Mouse (Mus musculus) embryonic facial prominence, embryonic 11.5 days (tissue): ENCODE measurements around the gene Tm9sf3. TPM values are rescaled to one million over a fixed set of nuclear protein-coding genes. Genes with fewer than 3 reads are reported as not detected.
A peak's percentile ranks its signal among the peaks of the same experiment; 100 is the strongest.
"Not testable (repeated sequence)": the region's sequence is repeated elsewhere in the genome, so short reads cannot be mapped to it uniquely, and the experiment has no call there.

Experiments used
- ATAC-seq: fragments of 200-750 bp; cut with Nextera tagmentation; replicated peaks from 2 replicates; pipeline ENCODE4 v1.8.0; 2017; ENCODE audit warnings: low read depth; ENCODE audit not compliant: insufficient number of reproducible peaks, low FRiP score, low TSS enrichment
- DNase-seq: peaks from one replicate; pipeline ENCODE4 v3.0.0-alpha.2; 2015; ENCODE audit warnings: low spot score
- H3K27ac ChIP-seq: fragments of 300-500 bp; sonication (generic); replicated peaks from 2 replicates; pipeline ENCODE4 v1.5.1; 2014; ENCODE audit warnings: mild to moderate bottlenecking, low read depth, low read length, control low read depth
- H3K27me3 ChIP-seq: fragments of 300-500 bp; sonication (generic); 2 replicates; pipeline ENCODE4 v1.6.1; 2014; ENCODE audit warnings: mild to moderate bottlenecking, low read length, moderate library complexity, mixed read lengths; ENCODE audit not compliant: control insufficient read depth, insufficient read depth
- H3K36me3 ChIP-seq: fragments of 300-500 bp; sonication (generic); replicated peaks from 2 replicates; pipeline ENCODE4 v1.6.1; 2014; ENCODE audit warnings: low read depth, mild to moderate bottlenecking, low read length, moderate library complexity, mixed read lengths; ENCODE audit not compliant: control insufficient read depth, insufficient read depth
- H3K4me1 ChIP-seq: fragments of 300-500 bp; sonication (generic); 2 replicates; pipeline ENCODE4 v1.6.1; 2014; ENCODE audit warnings: low read length, mixed read lengths; ENCODE audit not compliant: control insufficient read depth, insufficient read depth
- H3K4me2 ChIP-seq: fragments of 300-500 bp; sonication (generic); 2 replicates; pipeline ENCODE4 v1.6.1; 2014; ENCODE audit warnings: low read depth, mild to moderate bottlenecking, control low read depth, low read length, moderate library complexity
- H3K4me3 ChIP-seq: fragments of 300-500 bp; sonication (generic); 2 replicates; pipeline ENCODE4 v1.5.1; 2014; ENCODE audit warnings: low read depth, low read length, control low read depth
- H3K9ac ChIP-seq: fragments of 300-500 bp; sonication (generic); replicated peaks from 2 replicates; pipeline ENCODE4 v1.6.1; 2014; ENCODE audit warnings: mild to moderate bottlenecking, control low read depth, low read length
- H3K9me3 ChIP-seq: fragments of 300-500 bp; sonication (generic); replicated peaks from 2 replicates; pipeline ENCODE4 v1.6.1; 2016; ENCODE audit warnings: mild to moderate bottlenecking, low read length, inconsistent platforms, mixed read lengths; ENCODE audit not compliant: control insufficient read depth
- WGBS: fragments of 180-500 bp; shearing (Covaris S2); extraction: QIAGEN DNeasy Blood & Tissue Kit; methylation state at CpG from one replicate; pipeline ENCODE4 v1.1.7; 2014; 5-methylcytosine and 5-hydroxymethylcytosine counted together
- polyA plus RNA-seq: library from polyadenylated mRNA; unstranded; fragments of >200 nt; fragmentation: Nextera tagmentation; extraction: Ambion mirVana; gene quantifications from 2 replicates; pipeline ENCODE4 v1.2.1, GENCODE M21; 2014

Tm9sf3 gene
- polyA plus RNA-seq, result 171 and 174 TPM in 2 replicates

- Histone ChIP-seq H3K9me3 (no peaks in the 10 kb centered on the region), H3K27me3 (no peaks in the 10 kb centered on the region), H3K4me3 (peak within 1 kb of the TSS; percentile 97), H3K9ac (peak within 1 kb of the TSS; percentile 98), H3K27ac (peak within 1 kb of the TSS; percentile 96), H3K4me1 (no peaks in the 10 kb centered on the region), H3K4me2 (peak within 1 kb of the TSS; percentile 72), H3K36me3 (no peaks in the 10 kb centered on the region)
- ATAC-seq, result peak; percentile 90
- 1% methylated on average over 53 of the region's 98 CpGs for WGBS
- peak; percentile 86 for DNase-seq
Measured at GRCm38 (mm10) chr19:41263630-41264295, at the start of gene Tm9sf3. Gene Tm9sf3 (minus strand): TSS chr19:41263997.

GRCm38 (mm10) chr19:41312587-41312986 is 48.8 kb upstream of the Tm9sf3 start:
- DNase-seq, H3K9ac ChIP-seq, H3K4me2 ChIP-seq, H3K36me3 ChIP-seq, H3K4me3 ChIP-seq, H3K27ac ChIP-seq, H3K27me3 ChIP-seq, H3K4me1 ChIP-seq, ATAC-seq, H3K9me3 ChIP-seq: not testable (repeated sequence)
- 94% methylated on average over 8 of the region's 8 CpGs for WGBS

GRCm38 (mm10) chr19:41312027-41312426 is 48.2 kb upstream of the Tm9sf3 start:
- Histone ChIP-seq H3K4me3 (no peak overlapping the region), H3K27ac (no peak overlapping the region), H3K4me1 (no peaks in the 10 kb centered on the region), H3K4me2 (no peak overlapping the region), H3K9me3 (no peaks in the 10 kb centered on the region), H3K9ac (no peak overlapping the region), H3K36me3 (no peaks in the 10 kb centered on the region), H3K27me3 (no peaks in the 10 kb centered on the region)
- ATAC-seq (no peak), DNase-seq (no peak)
- WGBS, result 60% methylated on average over 4 of the region's 4 CpGs

- H3K9me3 ChIP-seq, result no peaks in the 10 kb centered on the region
- no peak overlapping the region for H3K9ac ChIP-seq
- H3K4me1 ChIP-seq, result no peaks in the 10 kb centered on the region
- no peak overlapping the region for H3K27ac ChIP-seq
- 24% methylated on average over 20 of the region's 20 CpGs for WGBS
- H3K27me3 ChIP-seq, result no peaks in the 10 kb centered on the region
- H3K4me3 ChIP-seq, result 0 out of 2 replicates have a peak overlapping the region, but pooled peaks have one; percentile 17
- H3K36me3 ChIP-seq, result no peaks in the 10 kb centered on the region
- peak; percentile 9; the same call in 1 of the 2 replicates for ATAC-seq
- peak; percentile 66 for DNase-seq
- H3K4me2 ChIP-seq, result peak overlapping the region; percentile 37
Measured at GRCm38 (mm10) chr19:41310971-41311703, 47.3 kb upstream of the Tm9sf3 start.

GRCm38 (mm10) chr19:41303933-41304332 is 40.1 kb upstream of the Tm9sf3 start:
- Histone ChIP-seq H3K27ac (no peak overlapping the region), H3K36me3 (no peaks in the 10 kb centered on the region), H3K27me3 (no peaks in the 10 kb centered on the region), H3K4me1 (no peaks in the 10 kb centered on the region), H3K9me3 (no peaks in the 10 kb centered on the region), H3K4me2 (no peak overlapping the region), H3K4me3 (no peak overlapping the region), H3K9ac (no peak overlapping the region)
- DNase-seq, result no peak
- no peak for ATAC-seq
- 53% methylated on average over 3 of the region's 3 CpGs for WGBS

GRCm38 (mm10) chr19:41303433-41303832 is 39.6 kb upstream of the Tm9sf3 start:
- no peaks in the 10 kb centered on the region for H3K36me3 ChIP-seq
- H3K9me3 ChIP-seq, result no peaks in the 10 kb centered on the region
- no peak overlapping the region for H3K9ac ChIP-seq
- H3K27me3 ChIP-seq, result no peaks in the 10 kb centered on the region
- DNase-seq, result no peak
- no peak overlapping the region for H3K27ac ChIP-seq
- H3K4me1 ChIP-seq, result no peaks in the 10 kb centered on the region
- H3K4me2 ChIP-seq, result no peak overlapping the region
- H3K4me3 ChIP-seq, result no peak overlapping the region
- 54% methylated on average over 6 of the region's 6 CpGs for WGBS
- no peak for ATAC-seq

GRCm38 (mm10) chr19:41301856-41302255 is 38.1 kb upstream of the Tm9sf3 start:
- WGBS, result 51% methylated on average over 6 of the region's 6 CpGs
- Histone ChIP-seq H3K27me3 (no peaks in the 10 kb centered on the region), H3K27ac (no peak overlapping the region), H3K36me3 (no peaks in the 10 kb centered on the region), H3K9me3 (no peaks in the 10 kb centered on the region), H3K4me3 (no peak overlapping the region), H3K9ac (no peak overlapping the region), H3K4me2 (no peak overlapping the region), H3K4me1 (no peaks in the 10 kb centered on the region)
- DNase-seq, result no peak
- no peak for ATAC-seq

- Histone ChIP-seq H3K27me3 (no peaks in the 10 kb centered on the region), H3K27ac (no peak overlapping the region), H3K36me3 (no peaks in the 10 kb centered on the region), H3K4me3 (no peak overlapping the region), H3K9me3 (no peaks in the 10 kb centered on the region), H3K4me1 (no peaks in the 10 kb centered on the region), H3K4me2 (no peak overlapping the region), H3K9ac (no peak overlapping the region)
- 88% methylated on average over 8 of the region's 8 CpGs for WGBS
- no peak for ATAC-seq
- no peak for DNase-seq
Measured at GRCm38 (mm10) chr19:41299446-41299845, 35.6 kb upstream of the Tm9sf3 start.
